Mouse (Mus musculus): Measurements from ENCODE around the gene Fosb. TPM values are rescaled to one million over a fixed set of nuclear protein-coding genes. Genes with fewer than 3 reads are reported as not detected.
A peak's percentile ranks its signal among the peaks of the same experiment; 100 is the strongest.

The Fosb gene
- polyA plus RNA-seq, 1 experiment from 2014 or later, result 0.23 TPM

GRCm38 (mm10) chr7:19268993-19269681, 40.7 kb downstream of the Fosb start:
- H3K4me1 ChIP-seq, result peaks cover 37% of the 10 kb centered on the region
- ATAC-seq (ENCODE audit: low FRiP score, low read depth), result no peak
- no peaks in the 10 kb centered on the region for H3K9me3 ChIP-seq

GRCm38 (mm10) chr7:19267051-19267450, 42.8 kb downstream of the Fosb start:
- Histone ChIP-seq H3K9ac (no peak overlapping the region), H3K4me3 (no peak overlapping the region), H3K4me2 (replicated peaks) (no peak overlapping the region), H3K36me3 (peaks cover 48% of the 10 kb centered on the region), H3K27ac (no peak overlapping the region), H3K4me1 (peaks cover 37% of the 10 kb centered on the region), H3K9me3 (no peaks in the 10 kb centered on the region), H3K27me3 (no peaks in the 10 kb centered on the region)
- no peak for ATAC-seq (ENCODE audit: low FRiP score, low read depth)
- 72% methylated on average over 10 of the region's 10 CpGs for WGBS

More at GRCm38 (mm10) chr7:19268993-19269681, 40.7 kb downstream of the Fosb start:
- WGBS, result 30% methylated on average over 10 of the region's 10 CpGs
- Histone ChIP-seq H3K36me3 (peaks cover 27% of the 10 kb centered on the region), H3K27ac (peak overlapping the region; percentile 72), H3K27me3 (no peaks in the 10 kb centered on the region), H3K4me2 (replicated peaks) (peak overlapping the region; percentile 88), H3K4me3 (peak overlapping the region; percentile 94), H3K9ac (peak overlapping the region; percentile 93)

- Histone ChIP-seq H3K9me3 (no peaks in the 10 kb centered on the region), H3K4me2 (replicated peaks) (no peak overlapping the region), H3K4me3 (no peak overlapping the region), H3K9ac (no peak overlapping the region; the same call in 1 of the 2 replicates), H3K27me3 (no peaks in the 10 kb centered on the region), H3K4me1 (peaks cover 37% of the 10 kb centered on the region), H3K27ac (no peak overlapping the region), H3K36me3 (peaks cover 57% of the 10 kb centered on the region)
- WGBS, result 75% methylated on average over 10 of the region's 10 CpGs
- no peak for ATAC-seq (ENCODE audit: low FRiP score, low read depth)
These were observed 43.7 kb downstream of the Fosb start for GRCm38 (mm10) chr7:19265928-19266822.

DNA sequence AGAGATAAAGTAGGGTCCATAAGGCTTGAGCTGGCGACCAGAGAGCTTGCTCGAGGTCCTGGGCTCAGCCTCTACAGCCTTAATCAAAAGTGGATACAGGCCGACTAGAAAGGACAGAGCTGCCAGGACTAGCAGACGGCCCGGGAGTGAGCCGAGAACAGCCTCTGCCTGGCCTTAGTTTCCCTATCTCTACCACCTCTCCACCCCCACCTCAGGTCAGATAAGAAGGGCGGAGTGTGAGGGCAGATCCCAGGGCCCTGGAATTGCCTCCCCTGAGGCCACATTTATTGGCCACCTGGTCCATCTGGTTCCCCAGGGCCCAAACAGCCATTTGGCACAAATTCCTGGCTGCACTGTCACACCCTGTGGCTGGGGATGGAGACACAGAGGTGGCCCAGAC, 44.7 kb downstream of the Fosb start:
- H3K36me3 ChIP-seq, result peaks cover 67% of the 10 kb centered on the region
- peaks cover 29% of the 10 kb centered on the region for H3K4me1 ChIP-seq
- no peaks in the 10 kb centered on the region for H3K9me3 ChIP-seq
- WGBS, result 60% methylated on average over 7 of the region's 7 CpGs
- no peaks in the 10 kb centered on the region for H3K27me3 ChIP-seq
- ATAC-seq (ENCODE audit: low FRiP score, low read depth), result no peak
- no peak overlapping the region for H3K9ac ChIP-seq
- H3K4me2 ChIP-seq (replicated peaks), result no peak overlapping the region
- no peak overlapping the region for H3K27ac ChIP-seq
- H3K4me3 ChIP-seq, result no peak overlapping the region

GRCm38 (mm10) chr7:19258336-19258735, 51.5 kb downstream of the Fosb start:
- ATAC-seq (ENCODE audit: low FRiP score, low read depth), result no peak
- H3K36me3 ChIP-seq, result peaks cover 89% of the 10 kb centered on the region
- WGBS, result 89% methylated on average over 3 of the region's 3 CpGs
- no peak overlapping the region for H3K4me2 ChIP-seq (replicated peaks)
- H3K4me3 ChIP-seq, result no peak overlapping the region
- no peak overlapping the region for H3K27ac ChIP-seq
- no peaks in the 10 kb centered on the region for H3K4me1 ChIP-seq
- H3K9me3 ChIP-seq, result no peaks in the 10 kb centered on the region
- H3K9ac ChIP-seq, result no peak overlapping the region
- H3K27me3 ChIP-seq, result no peaks in the 10 kb centered on the region

GRCm38 (mm10) chr7:19257390-19258022, 52.3 kb downstream of the Fosb start:
- H3K4me1 ChIP-seq, result no peaks in the 10 kb centered on the region
- peak; percentile 75; the same call in 1 of the 2 replicates for ATAC-seq (ENCODE audit: low FRiP score, low read depth)
- no peak overlapping the region for H3K27ac ChIP-seq
- peaks cover 80% of the 10 kb centered on the region for H3K36me3 ChIP-seq
- WGBS, result 40% methylated on average over 11 of the region's 11 CpGs
- no peak overlapping the region for H3K9ac ChIP-seq
- H3K27me3 ChIP-seq, result no peaks in the 10 kb centered on the region
- H3K4me3 ChIP-seq, result no peak overlapping the region
- H3K4me2 ChIP-seq (replicated peaks), result no peak overlapping the region
- H3K9me3 ChIP-seq, result no peaks in the 10 kb centered on the region

DNA sequence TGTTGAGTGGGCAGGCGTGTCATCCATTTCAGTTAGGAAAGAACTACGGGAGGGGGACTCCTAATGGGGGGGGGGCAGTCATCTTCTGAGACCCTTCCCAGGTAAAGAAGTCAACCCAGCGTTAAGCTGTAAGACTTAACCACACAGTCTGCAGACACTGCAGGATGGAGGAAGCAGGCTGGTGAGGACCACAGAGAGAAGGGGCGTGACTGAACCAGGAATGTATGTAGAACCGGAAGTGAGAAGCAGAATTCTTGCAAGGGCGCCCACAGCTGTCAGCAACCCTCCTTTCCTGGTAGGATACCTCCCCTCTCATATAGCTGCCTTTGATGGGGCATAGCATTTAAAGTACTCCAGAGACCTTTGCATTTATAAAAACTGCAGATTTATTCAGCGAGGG, 53.3 kb downstream of the Fosb start:
- no peaks in the 10 kb centered on the region for H3K4me1 ChIP-seq
- H3K4me2 ChIP-seq (replicated peaks), result no peak overlapping the region
- WGBS, result 83% methylated on average over 7 of the region's 7 CpGs
- H3K27ac ChIP-seq, result no peak overlapping the region
- peaks cover 71% of the 10 kb centered on the region for H3K36me3 ChIP-seq
- no peaks in the 10 kb centered on the region for H3K9me3 ChIP-seq
- no peak overlapping the region for H3K4me3 ChIP-seq
- no peaks in the 10 kb centered on the region for H3K27me3 ChIP-seq
- no peak overlapping the region for H3K9ac ChIP-seq
- no peak for ATAC-seq (ENCODE audit: low FRiP score, low read depth)

DNA sequence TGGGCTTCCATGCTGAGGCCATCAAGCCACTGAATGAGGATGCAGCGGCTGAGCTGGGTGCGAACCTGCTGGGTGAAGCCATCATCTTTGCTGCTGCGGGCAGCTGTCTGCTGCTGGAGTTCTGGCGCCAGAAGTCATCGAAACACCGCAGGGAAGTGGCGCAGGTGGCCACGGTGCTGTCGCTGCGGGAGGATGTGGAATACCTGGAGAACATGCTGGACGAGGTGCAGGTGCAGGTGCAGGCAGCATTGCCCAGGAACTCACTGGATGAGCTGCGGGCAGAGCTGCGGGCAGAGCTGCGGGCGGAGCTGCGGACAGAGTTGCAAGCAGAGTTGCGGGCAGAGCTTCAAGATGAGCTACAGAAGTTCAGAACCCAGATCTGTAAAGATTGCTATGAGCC, 54.5 kb downstream of the Fosb start:
- no peak for ATAC-seq (ENCODE audit: low FRiP score, low read depth)

DNA sequence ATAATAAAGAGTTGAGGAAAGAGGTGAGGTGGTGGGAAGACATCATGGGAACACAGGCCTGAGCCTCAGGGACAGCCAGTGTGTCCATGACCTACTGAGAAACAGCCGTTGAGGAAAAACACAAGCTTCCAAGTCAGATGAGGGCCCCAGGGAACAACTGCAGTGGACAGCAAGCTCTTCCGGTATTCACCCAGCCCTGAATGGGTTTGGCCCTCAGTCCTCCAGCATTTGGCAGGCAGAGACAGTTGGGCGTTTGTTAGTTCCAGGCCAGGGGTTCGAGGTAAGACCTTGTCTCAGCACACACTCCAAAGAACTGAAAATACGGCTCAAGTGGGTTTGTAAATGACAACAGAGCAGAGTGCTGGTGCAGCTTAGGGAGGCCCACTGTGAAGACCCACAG, 56.4 kb downstream of the Fosb start:
- H3K9me3 ChIP-seq, result no peaks in the 10 kb centered on the region
- no peak overlapping the region; the same call in 1 of the 2 replicates for H3K9ac ChIP-seq
- H3K4me2 ChIP-seq (replicated peaks), result no peak overlapping the region
- 73% methylated on average over 5 of the region's 5 CpGs for WGBS
- no peaks in the 10 kb centered on the region for H3K4me1 ChIP-seq
- H3K4me3 ChIP-seq, result no peak overlapping the region
- no peaks in the 10 kb centered on the region for H3K27me3 ChIP-seq
- peaks cover 40% of the 10 kb centered on the region for H3K36me3 ChIP-seq
- no peak for ATAC-seq (ENCODE audit: low FRiP score, low read depth)
- no peak overlapping the region for H3K27ac ChIP-seq

More for the DNA sequence above, 54.5 kb downstream of the Fosb start:
- Histone ChIP-seq H3K36me3 (peaks cover 59% of the 10 kb centered on the region), H3K4me1 (no peaks in the 10 kb centered on the region), H3K9me3 (no peaks in the 10 kb centered on the region), H3K4me2 (replicated peaks) (no peak overlapping the region), H3K4me3 (no peak overlapping the region), H3K27me3 (no peaks in the 10 kb centered on the region), H3K27ac (no peak overlapping the region), H3K9ac (no peak overlapping the region)
- 82% methylated on average over 17 of the region's 17 CpGs for WGBS

Other genes with a start within 250 kb of the Fosb start
- gene Dmwd, start 233.8 kb downstream of the Fosb start, polyA plus RNA-seq (2015; fragmentation: Nextera tagmentation; extraction: Ambion mirVana), result 16.8 and 17.4 TPM in 2 replicates
- 22.6 and 23.1 TPM in 2 replicates for gene Dmpk, start 226.2 kb downstream of the Fosb start, polyA plus RNA-seq (2015; fragmentation: Nextera tagmentation; extraction: Ambion mirVana)
- gene Six5, start 215.5 kb downstream of the Fosb start, polyA plus RNA-seq (2015; fragmentation: Nextera tagmentation; extraction: Ambion mirVana), result 13.4 and 13.9 TPM in 2 replicates
- 4.2 and 4.3 TPM in 2 replicates for gene Gm4969, start 191.7 kb downstream of the Fosb start, polyA plus RNA-seq (2015; fragmentation: Nextera tagmentation; extraction: Ambion mirVana)
- gene Fbxo46, start 190.2 kb downstream of the Fosb start, polyA plus RNA-seq (2015; fragmentation: Nextera tagmentation; extraction: Ambion mirVana), result 16.8 and 19.1 TPM in 2 replicates
- 17.1 and 18.1 TPM in 2 replicates for gene Qpctl, start 160.8 kb downstream of the Fosb start, polyA plus RNA-seq (2015; fragmentation: Nextera tagmentation; extraction: Ambion mirVana)
- 146 and 149 TPM in 2 replicates for gene Snrpd2, start 160.3 kb downstream of the Fosb start, polyA plus RNA-seq (2015; fragmentation: Nextera tagmentation; extraction: Ambion mirVana)
- 0.29 and 0.41 TPM in 2 replicates for gene Gipr, start 143.9 kb downstream of the Fosb start, polyA plus RNA-seq (2015; fragmentation: Nextera tagmentation; extraction: Ambion mirVana)
- gene Eml2, start 133.6 kb downstream of the Fosb start, polyA plus RNA-seq (2015; fragmentation: Nextera tagmentation; extraction: Ambion mirVana), result 5.2 and 5.5 TPM in 2 replicates
- gene Gpr4, start 97.5 kb downstream of the Fosb start, polyA plus RNA-seq (2015; fragmentation: Nextera tagmentation; extraction: Ambion mirVana), result 4.6 and 6.2 TPM in 2 replicates
- 35.2 and 35.7 TPM in 2 replicates for gene Opa3, start 81.7 kb downstream of the Fosb start, polyA plus RNA-seq (2015; fragmentation: Nextera tagmentation; extraction: Ambion mirVana)
- gene Vasp, start 38.2 kb downstream of the Fosb start, polyA plus RNA-seq (2015; fragmentation: Nextera tagmentation; extraction: Ambion mirVana), result 68.9 and 69.0 TPM in 2 replicates
- gene Ppm1n, start 30.0 kb downstream of the Fosb start, polyA plus RNA-seq (2015; fragmentation: Nextera tagmentation; extraction: Ambion mirVana), result not detected in 2 replicates
- gene Rtn2, start 27.4 kb downstream of the Fosb start, polyA plus RNA-seq (2015; fragmentation: Nextera tagmentation; extraction: Ambion mirVana), result 20.2 and 20.9 TPM in 2 replicates
- 89.1 and 96.4 TPM in 2 replicates for gene Ercc1, start 34.7 kb upstream of the Fosb start, polyA plus RNA-seq (2015; fragmentation: Nextera tagmentation; extraction: Ambion mirVana)
- 29.9 and 31.8 TPM in 2 replicates for gene Cd3eap, start 49.4 kb upstream of the Fosb start, polyA plus RNA-seq (2015; fragmentation: Nextera tagmentation; extraction: Ambion mirVana)
- gene Ppp1r13l, start 49.7 kb upstream of the Fosb start, polyA plus RNA-seq (2015; fragmentation: Nextera tagmentation; extraction: Ambion mirVana), result 9.0 and 9.6 TPM in 2 replicates
- gene Ercc2, start 72.0 kb upstream of the Fosb start, polyA plus RNA-seq (2015; fragmentation: Nextera tagmentation; extraction: Ambion mirVana), result 18.2 and 18.3 TPM in 2 replicates
- 8.3 and 8.6 TPM in 2 replicates for gene Klc3, start 94.1 kb upstream of the Fosb start, polyA plus RNA-seq (2015; fragmentation: Nextera tagmentation; extraction: Ambion mirVana)
- 3.2 and 4.7 TPM in 2 replicates for gene Ckm, start 94.7 kb upstream of the Fosb start, polyA plus RNA-seq (2015; fragmentation: Nextera tagmentation; extraction: Ambion mirVana)
- gene Mark4, start 148.8 kb upstream of the Fosb start, polyA plus RNA-seq (2015; fragmentation: Nextera tagmentation; extraction: Ambion mirVana), result 9.8 and 10.3 TPM in 2 replicates
- gene Exoc3l2, start 153.3 kb upstream of the Fosb start, polyA plus RNA-seq (2015; fragmentation: Nextera tagmentation; extraction: Ambion mirVana), result 1.1 and 1.3 TPM in 2 replicates
- 2.5 TPM in 2 replicates for gene Bloc1s3, start 198.3 kb upstream of the Fosb start, polyA plus RNA-seq (2015; fragmentation: Nextera tagmentation; extraction: Ambion mirVana)
- gene Trappc6a, start 198.3 kb upstream of the Fosb start, polyA plus RNA-seq (2015; fragmentation: Nextera tagmentation; extraction: Ambion mirVana), result 67.5 and 67.8 TPM in 2 replicates
- 0.10 and 0.11 TPM in 2 replicates for gene Nkpd1, start 207.8 kb upstream of the Fosb start, polyA plus RNA-seq (2015; fragmentation: Nextera tagmentation; extraction: Ambion mirVana)

All from limb, embryonic 13.5 days (tissue).